Mouse (Mus musculus) small intestine, adult 2 months (tissue): ENCODE data around the gene Gtf2a1l. TPM values are rescaled to one million over a fixed set of nuclear protein-coding genes. Genes with fewer than 3 reads are reported as not detected.

ENCODE experiments used
- H3K27ac ChIP-seq: fragments of 200-500 bp; 2 replicates; pipeline ENCODE4 v1.5.1; 2012; ENCODE audit warnings: low read depth, low read length, control low read depth, inconsistent platforms; ENCODE audit not compliant: insufficient read depth
- H3K27me3 ChIP-seq: fragments of 200-500 bp; 2 replicates; pipeline ENCODE4 v1.6.1; 2012; ENCODE audit warnings: mild to moderate bottlenecking, moderate library complexity, low read length, inconsistent platforms; ENCODE audit not compliant: control insufficient read depth, insufficient read depth
- H3K36me3 ChIP-seq: fragments of 200-500 bp; 2 replicates; pipeline ENCODE4 v1.6.1; 2012; ENCODE audit warnings: mild to moderate bottlenecking, low read length, control low read depth, inconsistent platforms; ENCODE audit not compliant: control insufficient read depth, insufficient read depth
- H3K4me1 ChIP-seq: fragments of 200-500 bp; 2 replicates; pipeline ENCODE4 v1.6.1; 2012; ENCODE audit warnings: low read length, inconsistent platforms, mixed read lengths; ENCODE audit not compliant: control insufficient read depth, insufficient read depth, insufficient read length
- H3K4me3 ChIP-seq: fragments of 200-500 bp; 2 replicates; pipeline ENCODE4 v1.5.1; 2012; ENCODE audit warnings: low read depth, mild to moderate bottlenecking, control low read depth, inconsistent platforms, low read length, moderate library complexity
- CTCF ChIP-seq: fragments of 200-500 bp; IDR thresholded peaks from 2 replicates; pipeline ENCODE4 v1.5.1; 2012; ENCODE audit warnings: low read depth, mild to moderate bottlenecking, control low read depth, inconsistent platforms, low read length, moderate library complexity, mixed read lengths; ENCODE audit not compliant: insufficient replicate concordance, insufficient read length; ENCODE audit errors: extremely low read depth
- POLR2A ChIP-seq: fragments of 200-500 bp; IDR thresholded peaks from 2 replicates; pipeline ENCODE4 v1.6.1; 2012; ENCODE audit warnings: low read depth, mild to moderate bottlenecking, control low read depth, inconsistent platforms, low read length, moderate library complexity
- WGBS: fragments of 180-500 bp; shearing (Covaris S2); methylation state at CpG from one replicate; pipeline ENCODE4 v1.1.7; 2018; 5-methylcytosine and 5-hydroxymethylcytosine counted together
- polyA plus RNA-seq: library from polyadenylated mRNA; depleted of rRNA; stranded (reverse); fragments of >200 nt; gene quantifications from 2 replicates; pipeline ENCODE4 v1.2.3, GENCODE M21; 2012

Gene Gtf2a1l
- polyA plus RNA-seq, 1 experiment, result not detected

DNA sequence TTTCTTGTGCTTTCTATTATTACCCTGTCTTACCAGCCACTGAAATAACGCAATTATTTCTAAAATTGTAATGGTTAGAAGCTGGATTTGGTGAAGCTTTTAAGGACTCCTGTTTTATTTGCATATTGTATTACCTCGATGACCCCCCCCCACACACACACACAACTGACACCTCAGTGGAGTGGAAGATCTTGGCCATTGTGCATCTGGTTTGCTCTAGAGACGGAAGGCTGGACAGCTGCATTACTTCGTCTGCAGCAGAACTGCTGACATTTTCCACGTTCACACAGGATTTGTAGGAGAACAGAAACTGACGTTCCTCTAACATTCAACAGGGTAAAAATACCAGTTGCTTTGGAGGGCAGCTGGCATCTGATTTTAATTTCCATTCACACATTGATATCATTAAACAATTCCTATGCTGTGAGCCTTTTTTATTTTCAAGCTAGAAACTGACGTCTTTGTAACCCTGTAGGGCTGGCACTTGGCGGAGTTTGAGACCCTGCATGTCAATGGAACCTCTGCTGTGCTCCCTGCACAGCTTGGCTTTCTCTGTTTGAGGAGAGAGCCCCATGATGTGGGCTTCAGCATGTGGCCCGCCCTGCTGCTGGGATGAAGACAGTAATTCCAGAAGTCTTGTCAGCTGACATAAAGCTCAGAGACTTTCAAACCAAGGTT lies 28.3 kb downstream of the Gtf2a1l start:
- H3K36me3 ChIP-seq, result no peaks in the 10 kb centered on the region
- H3K27me3 ChIP-seq, result no peaks in the 10 kb centered on the region
- WGBS, result 76% methylated on average over 9 of the region's 9 CpGs
- no peak overlapping the region for H3K27ac ChIP-seq
- H3K4me3 ChIP-seq, result no peak overlapping the region
- H3K4me1 ChIP-seq, result no peaks in the 10 kb centered on the region
- TF ChIP-seq POLR2A (no peak), CTCF (no peak)

DNA sequence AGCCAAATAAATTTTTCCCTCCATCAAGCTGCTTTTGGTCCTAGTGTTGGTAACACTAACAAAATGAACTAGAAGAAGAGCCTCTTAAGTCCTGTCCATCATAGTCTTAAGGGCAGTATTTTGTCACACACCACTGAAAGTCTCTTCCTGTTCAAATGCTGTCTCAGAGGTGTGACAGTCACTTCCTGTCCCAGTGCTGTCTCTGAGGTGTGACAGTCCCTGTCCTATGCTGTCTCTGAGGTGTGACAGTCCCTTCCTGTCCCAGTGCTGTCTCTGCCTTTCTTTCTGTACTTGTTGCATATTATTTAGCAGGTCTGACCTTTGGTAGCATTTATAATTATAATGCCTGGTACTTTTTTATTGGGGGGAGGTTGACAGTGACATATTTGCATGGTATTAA lies 32.4 kb downstream of the Gtf2a1l start:
- no peak overlapping the region for H3K4me3 ChIP-seq
- no peak overlapping the region for H3K27ac ChIP-seq
- TF ChIP-seq POLR2A (no peak), CTCF (no peak)
- peaks cover 2% of the 10 kb centered on the region; the same call in 1 of the 2 replicates for H3K4me1 ChIP-seq
- H3K36me3 ChIP-seq, result no peaks in the 10 kb centered on the region
- no peaks in the 10 kb centered on the region for H3K27me3 ChIP-seq

DNA sequence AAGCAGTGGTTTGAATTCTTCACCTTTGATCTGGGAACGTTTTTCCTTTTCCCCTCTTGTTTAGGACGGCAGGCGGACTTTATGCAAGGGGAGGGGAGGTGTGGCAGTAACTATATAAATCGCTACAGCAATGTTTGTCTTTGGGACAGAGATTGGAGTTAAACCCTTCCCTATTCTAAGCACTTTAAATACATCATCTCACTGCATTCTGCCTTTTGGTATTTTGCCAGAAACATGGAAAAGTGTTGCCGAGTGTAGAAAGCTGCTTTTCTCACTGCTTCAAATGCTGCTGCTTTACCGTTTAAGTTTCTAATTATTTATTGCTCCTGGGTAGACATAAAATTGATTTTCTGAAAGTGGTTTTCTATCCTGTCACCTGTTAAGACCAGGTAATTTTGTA lies 33.9 kb downstream of the Gtf2a1l start:
- Histone ChIP-seq H3K27me3 (no peaks in the 10 kb centered on the region), H3K27ac (no peak overlapping the region), H3K36me3 (no peaks in the 10 kb centered on the region), H3K4me1 (peaks cover 2% of the 10 kb centered on the region; the same call in 1 of the 2 replicates), H3K4me3 (no peak overlapping the region)
- WGBS, result 12% methylated on average over 6 of the region's 6 CpGs
- TF ChIP-seq CTCF (no peak), POLR2A (no peak)

DNA sequence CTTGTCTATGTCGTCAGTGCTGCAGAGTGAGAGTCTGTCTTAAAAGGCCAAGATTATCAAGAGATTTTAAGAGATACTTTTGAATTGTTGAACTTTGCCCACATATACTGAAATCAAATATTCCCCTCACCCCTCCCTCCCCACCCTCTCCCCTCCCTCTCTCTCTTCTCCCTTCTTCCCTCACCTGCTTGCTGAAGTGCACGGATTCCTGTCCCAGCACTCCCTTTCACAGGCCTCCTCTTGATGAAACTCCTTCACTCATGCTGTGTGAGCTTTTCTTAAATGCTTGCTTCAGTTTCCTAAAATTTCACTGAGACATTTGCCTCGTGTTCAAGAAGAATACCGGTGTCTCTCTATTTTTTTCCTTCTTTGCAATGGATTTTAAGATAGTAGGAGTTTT lies 34.7 kb downstream of the Gtf2a1l start:
- Histone ChIP-seq H3K4me1 (peaks cover 2% of the 10 kb centered on the region; the same call in 1 of the 2 replicates), H3K36me3 (no peaks in the 10 kb centered on the region), H3K27me3 (no peaks in the 10 kb centered on the region), H3K4me3 (no peak overlapping the region), H3K27ac (no peak overlapping the region)
- WGBS, result 37% methylated on average over 4 of the region's 4 CpGs
- TF ChIP-seq POLR2A, result no peak

DNA sequence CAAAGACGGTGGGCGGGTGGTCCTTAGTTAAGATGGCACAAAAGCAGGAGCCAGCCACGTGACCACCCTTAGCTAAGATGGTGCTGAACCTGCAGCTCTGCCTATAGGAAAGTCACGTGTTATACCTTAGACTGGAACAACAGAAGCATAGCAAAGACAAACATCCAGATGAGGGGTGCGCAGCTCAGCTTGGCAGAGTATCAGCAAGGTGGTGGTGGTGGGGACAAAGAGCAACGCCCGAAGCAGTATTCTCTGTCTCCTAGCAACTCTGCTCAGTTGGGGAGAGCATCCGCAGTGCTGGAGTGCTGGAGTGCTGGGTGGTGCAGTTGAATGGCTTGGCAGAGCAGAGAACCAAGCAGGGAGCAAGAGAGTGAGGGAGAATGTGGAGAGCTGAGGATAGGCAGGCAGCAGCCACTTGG lies 37.8 kb downstream of the Gtf2a1l start:
- no peak overlapping the region for H3K4me3 ChIP-seq
- WGBS, result 48% methylated on average over 8 of the region's 8 CpGs
- TF ChIP-seq POLR2A (no peak), CTCF (no peak)

DNA sequence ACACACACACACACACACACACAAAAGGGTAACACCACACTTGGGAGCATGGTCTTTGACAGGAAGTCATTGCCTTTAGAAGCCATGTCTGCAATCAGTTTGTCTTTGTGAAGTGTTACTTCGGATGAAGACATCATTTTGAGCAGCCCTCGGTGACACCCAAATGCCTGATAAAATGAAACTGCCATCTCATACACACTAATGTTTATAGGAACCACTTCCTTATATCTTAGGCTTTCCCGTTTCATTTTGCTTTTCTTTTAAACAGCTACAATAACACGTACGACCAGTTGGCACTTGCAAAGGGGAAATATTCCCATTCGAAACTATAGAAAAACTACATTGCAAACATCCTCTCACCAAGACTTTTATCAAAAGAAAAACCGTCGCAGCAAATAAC lies 81.2 kb downstream of the Gtf2a1l start:
- Histone ChIP-seq H3K4me1 (no peaks in the 10 kb centered on the region), H3K27ac (no peak overlapping the region)
- WGBS, result 52% methylated on average over 8 of the region's 8 CpGs

More for the DNA sequence above, 37.8 kb downstream of the Gtf2a1l start:
- H3K4me1 ChIP-seq, result peaks cover 2% of the 10 kb centered on the region; the same call in 1 of the 2 replicates
- H3K36me3 ChIP-seq, result no peaks in the 10 kb centered on the region
- H3K27me3 ChIP-seq, result no peaks in the 10 kb centered on the region
- H3K27ac ChIP-seq, result no peak overlapping the region

DNA sequence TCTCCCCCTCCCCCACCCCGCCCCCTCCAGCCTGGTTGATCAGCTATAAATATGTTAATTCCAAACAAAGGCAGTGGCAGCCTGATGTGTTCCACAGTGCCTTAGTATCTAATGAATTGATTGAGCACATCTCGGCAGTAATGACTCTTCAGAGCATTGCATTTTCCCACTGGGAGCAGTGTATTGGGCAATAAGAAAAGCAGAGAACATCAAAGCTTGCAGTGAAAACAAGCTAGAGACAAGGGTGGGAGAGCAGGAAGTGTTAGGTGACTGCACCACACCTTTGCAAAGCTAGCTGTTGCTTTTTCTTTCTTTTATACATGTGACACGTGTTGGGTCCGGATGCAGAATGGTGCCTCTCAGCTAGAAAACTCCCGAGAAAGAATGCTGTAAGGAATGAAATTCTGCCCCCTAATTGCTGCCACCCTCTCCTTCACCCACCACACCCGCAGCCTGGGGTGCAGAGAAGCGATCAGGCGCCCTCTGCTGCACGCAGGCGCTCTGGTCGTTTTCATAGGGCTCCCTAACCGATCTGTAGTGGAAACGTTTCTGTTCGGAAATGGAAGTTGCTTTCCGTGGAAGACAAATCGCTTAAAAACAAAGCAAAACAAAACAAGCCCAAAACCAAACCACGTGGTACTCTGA lies 84.5 kb downstream of the Gtf2a1l start:
- Histone ChIP-seq H3K4me3 (no peak overlapping the region), H3K27me3 (no peaks in the 10 kb centered on the region), H3K27ac (no peak overlapping the region), H3K36me3 (no peaks in the 10 kb centered on the region), H3K4me1 (no peaks in the 10 kb centered on the region)
- peak; percentile 43; the same call in 1 of the 2 replicates for TF ChIP-seq CTCF
- TF ChIP-seq POLR2A, result no peak
- 7% methylated on average over 17 of the region's 17 CpGs for WGBS

More for the DNA sequence above, 81.2 kb downstream of the Gtf2a1l start:
- TF ChIP-seq CTCF (no peak), POLR2A (no peak)
- Histone ChIP-seq H3K36me3 (no peaks in the 10 kb centered on the region), H3K27me3 (no peaks in the 10 kb centered on the region), H3K4me3 (no peak overlapping the region)

DNA sequence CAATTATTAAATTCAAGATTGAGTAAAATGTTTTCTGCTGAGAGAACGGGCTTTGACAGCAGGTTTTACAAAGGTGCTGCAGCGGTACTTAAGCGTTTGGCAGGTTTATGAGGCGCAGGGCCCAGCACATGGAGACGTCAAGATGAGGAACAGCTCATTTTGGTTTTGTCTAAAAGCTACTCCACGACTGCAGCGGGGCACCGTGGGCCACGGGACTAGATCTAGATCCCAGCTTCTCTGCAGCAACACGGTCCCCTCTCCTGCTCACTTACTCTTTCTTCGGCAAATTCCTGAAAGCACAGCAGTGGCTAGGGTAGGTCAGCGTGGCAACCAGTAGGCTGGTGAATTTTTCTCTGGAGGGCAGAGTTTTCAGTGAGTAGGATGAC lies 85.0 kb downstream of the Gtf2a1l start:
- H3K36me3 ChIP-seq, result no peaks in the 10 kb centered on the region
- H3K27me3 ChIP-seq, result no peaks in the 10 kb centered on the region
- H3K27ac ChIP-seq, result no peak overlapping the region
- no peak overlapping the region for H3K4me3 ChIP-seq
- TF ChIP-seq POLR2A, result no peak
- no peak for TF ChIP-seq CTCF
- H3K4me1 ChIP-seq, result no peaks in the 10 kb centered on the region; the same call in 1 of the 2 replicates
- WGBS, result 45% methylated on average over 12 of the region's 12 CpGs
